Mouse (Mus musculus) erythroblast, embryonic 14.5 days (primary cell): ENCODE measurements around the gene Add3. TPM values are rescaled to one million over a fixed set of nuclear protein-coding genes. Genes with fewer than 3 reads are reported as not detected.

ENCODE experiments used
- H3K27me3 ChIP-seq: 2 replicates; pipeline ENCODE4 v1.6.1; 2012; ENCODE audit warnings: inconsistent platforms; ENCODE audit not compliant: control insufficient read depth
- H3K36me3 ChIP-seq: 2 replicates; pipeline ENCODE4 v1.6.1; 2012; ENCODE audit warnings: mild to moderate bottlenecking, inconsistent platforms; ENCODE audit not compliant: control insufficient read depth
- H3K4me1 ChIP-seq: 2 replicates; pipeline ENCODE4 v1.6.1; 2012; ENCODE audit warnings: inconsistent platforms; ENCODE audit not compliant: control insufficient read depth
- H3K4me3 ChIP-seq: replicated peaks from 2 replicates; pipeline ENCODE3; 2012; ENCODE audit warnings: moderate library complexity, mild to moderate bottlenecking, inconsistent platforms
- H3K9me3 ChIP-seq: 2 replicates; pipeline ENCODE4 v1.6.1; 2012; ENCODE audit warnings: low read length, inconsistent platforms, mixed read lengths; ENCODE audit not compliant: control insufficient read depth
- GATA1 ChIP-seq: IDR thresholded peaks from 2 replicates; pipeline ENCODE4 v1.6.1; 2012; ENCODE audit warnings: low read length, inconsistent platforms, mixed read lengths
- TAL1 ChIP-seq: IDR thresholded peaks from 3 replicates; pipeline ENCODE4 v1.6.1; 2012; ENCODE audit warnings: low read length, inconsistent platforms, mixed read lengths
- polyA plus RNA-seq: library from polyadenylated mRNA; stranded (reverse); fragments of >175 nt; gene quantifications from 2 replicates; pipeline ENCODE4 v1.2.3, GENCODE M21; 2012

Add3 gene
- polyA plus RNA-seq, 1 experiment: 0.18 TPM

GRCm38 (mm10) chr19:53256361-53256760, 116.1 kb downstream of the Add3 start:
- Histone ChIP-seq H3K4me1 (peaks cover 93% of the 10 kb centered on the region), H3K36me3 (peaks cover 43% of the 10 kb centered on the region), H3K27me3 (peaks cover 5% of the 10 kb centered on the region), H3K4me3 (peak overlapping the region; percentile 59), H3K9me3 (peaks cover 7% of the 10 kb centered on the region)
- no peak for TF ChIP-seq GATA1
- no peak for TF ChIP-seq TAL1

- peaks cover 39% of the 10 kb centered on the region for H3K36me3 ChIP-seq
- peak overlapping the region; percentile 59 for H3K4me3 ChIP-seq
- H3K27me3 ChIP-seq: peaks cover 10% of the 10 kb centered on the region
- peaks cover 91% of the 10 kb centered on the region for H3K4me1 ChIP-seq
- TF ChIP-seq GATA1: peak; percentile 93
- peak; percentile 86 for TF ChIP-seq TAL1
- peaks cover 7% of the 10 kb centered on the region for H3K9me3 ChIP-seq
Observed at GRCm38 (mm10) chr19:53256991-53257594, 116.8 kb downstream of the Add3 start.

GRCm38 (mm10) chr19:53257631-53258560, 117.7 kb downstream of the Add3 start:
- peaks cover 91% of the 10 kb centered on the region for H3K4me1 ChIP-seq
- H3K27me3 ChIP-seq: peaks cover 18% of the 10 kb centered on the region
- peak; percentile 66 for TF ChIP-seq GATA1
- peak; percentile 56; the same call in 2 of the 3 replicates for TF ChIP-seq TAL1
- peaks cover 7% of the 10 kb centered on the region for H3K9me3 ChIP-seq
- H3K36me3 ChIP-seq: peaks cover 33% of the 10 kb centered on the region
- peak overlapping the region; percentile 59 for H3K4me3 ChIP-seq

- TF ChIP-seq TAL1 (no peak), GATA1 (no peak)
- Histone ChIP-seq H3K9me3 (peaks cover 7% of the 10 kb centered on the region), H3K4me3 (peak overlapping the region; percentile 59), H3K27me3 (peaks cover 28% of the 10 kb centered on the region), H3K36me3 (peaks cover 33% of the 10 kb centered on the region), H3K4me1 (peaks cover 89% of the 10 kb centered on the region)
Observed at GRCm38 (mm10) chr19:53258740-53259506, 118.7 kb downstream of the Add3 start.

- peaks cover 7% of the 10 kb centered on the region for H3K9me3 ChIP-seq
- peaks cover 86% of the 10 kb centered on the region for H3K4me1 ChIP-seq
- no peak for TF ChIP-seq TAL1
- peaks cover 35% of the 10 kb centered on the region for H3K27me3 ChIP-seq
- peak overlapping the region; percentile 59 for H3K4me3 ChIP-seq
- H3K36me3 ChIP-seq: peaks cover 33% of the 10 kb centered on the region
Observed at GRCm38 (mm10) chr19:53259541-53259940, 119.3 kb downstream of the Add3 start.

GRCm38 (mm10) chr19:53260261-53260660, 120.0 kb downstream of the Add3 start:
- peaks cover 7% of the 10 kb centered on the region for H3K9me3 ChIP-seq
- H3K4me1 ChIP-seq: peaks cover 79% of the 10 kb centered on the region
- TF ChIP-seq TAL1 (no peak), GATA1 (no peak)
- H3K4me3 ChIP-seq: no peak overlapping the region
- peaks cover 41% of the 10 kb centered on the region for H3K27me3 ChIP-seq
- H3K36me3 ChIP-seq: peaks cover 26% of the 10 kb centered on the region

GRCm38 (mm10) chr19:53260828-53261227, 120.6 kb downstream of the Add3 start:
- peaks cover 21% of the 10 kb centered on the region for H3K36me3 ChIP-seq
- peaks cover 74% of the 10 kb centered on the region for H3K4me1 ChIP-seq
- H3K4me3 ChIP-seq: no peak overlapping the region
- peaks cover 47% of the 10 kb centered on the region for H3K27me3 ChIP-seq
- peaks cover 6% of the 10 kb centered on the region for H3K9me3 ChIP-seq
- no peak for TF ChIP-seq GATA1
- no peak for TF ChIP-seq TAL1

- TF ChIP-seq GATA1: no peak
- TF ChIP-seq TAL1: no peak
- H3K4me1 ChIP-seq: peaks cover 61% of the 10 kb centered on the region
- H3K27me3 ChIP-seq: peaks cover 56% of the 10 kb centered on the region
Observed at GRCm38 (mm10) chr19:53262061-53262460, 121.8 kb downstream of the Add3 start.

More at GRCm38 (mm10) chr19:53262061-53262460, 121.8 kb downstream of the Add3 start:
- H3K4me3 ChIP-seq: no peak overlapping the region
- H3K36me3 ChIP-seq: peaks cover 11% of the 10 kb centered on the region
- H3K9me3 ChIP-seq: no peaks in the 10 kb centered on the region
